Mouse (Mus musculus): ENCODE results near the gene Fcrl6.

DNA sequence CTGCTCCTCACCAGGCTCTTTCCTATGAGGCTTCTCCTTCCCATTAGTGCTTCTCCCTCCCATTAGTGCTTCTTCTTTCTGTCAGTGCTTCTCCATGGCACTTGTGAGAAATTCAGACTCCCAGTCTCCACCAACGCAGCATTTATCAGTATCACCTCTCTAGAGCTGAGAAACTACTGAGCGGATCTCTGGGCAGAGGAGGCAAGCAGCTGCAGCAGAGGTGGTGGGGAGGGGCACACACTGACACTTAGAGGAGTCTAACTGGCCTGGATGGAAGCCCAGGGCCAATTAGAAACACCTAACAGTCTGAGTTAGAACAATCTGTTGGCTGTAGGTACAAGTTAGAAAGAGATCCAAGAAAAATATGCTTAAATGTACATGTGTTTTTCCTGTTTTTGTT, 36.4 kb upstream of the Fcrl6 start:
- TF ChIP-seq TCF12 (IDR thresholded peaks at IDR 0.05; ENCODE audit: low read depth, low read length) (no peak), CTCF (conservative IDR thresholded peaks at IDR 0.05 in 1 of 2, IDR thresholded peaks at IDR 0.05 in 1 of 2; ENCODE audit: low read depth in 2 of 2, low read length in 2 of 2) (no peak), CHD2 (IDR thresholded peaks at IDR 0.05; ENCODE audit: low read length) (no peak), MEF2A (IDR thresholded peaks at IDR 0.05; ENCODE audit: borderline replicate concordance, low read depth, low read length) (no peak), RCOR1 (conservative IDR thresholded peaks at IDR 0.05; ENCODE audit: low read depth, low read length) (no peak), POLR2A (IDR thresholded peaks at IDR 0.05; ENCODE audit: low read depth, low read length) (no peak), ZNF384 (IDR thresholded peaks at IDR 0.05; ENCODE audit: low read depth, low read length) (no peak), ZC3H11A (IDR thresholded peaks at IDR 0.05; ENCODE audit: low read depth, low read length) (no peak), ZKSCAN1 (IDR thresholded peaks at IDR 0.05; ENCODE audit: borderline replicate concordance, low read depth, low read length) (no peak), NRF1 (IDR thresholded peaks at IDR 0.05; ENCODE audit: low read depth, low read length) (no peak), SIN3A (IDR thresholded peaks at IDR 0.05; ENCODE audit: low read length) (no peak), UBTF (IDR thresholded peaks at IDR 0.05; ENCODE audit: low read depth, low read length) (no peak), PAX5 (IDR thresholded peaks at IDR 0.05; ENCODE audit: low read length) (no peak)
